Comparison of ENCODE assay signal across 12 mouse cellular contexts in the genomic region with DNA sequence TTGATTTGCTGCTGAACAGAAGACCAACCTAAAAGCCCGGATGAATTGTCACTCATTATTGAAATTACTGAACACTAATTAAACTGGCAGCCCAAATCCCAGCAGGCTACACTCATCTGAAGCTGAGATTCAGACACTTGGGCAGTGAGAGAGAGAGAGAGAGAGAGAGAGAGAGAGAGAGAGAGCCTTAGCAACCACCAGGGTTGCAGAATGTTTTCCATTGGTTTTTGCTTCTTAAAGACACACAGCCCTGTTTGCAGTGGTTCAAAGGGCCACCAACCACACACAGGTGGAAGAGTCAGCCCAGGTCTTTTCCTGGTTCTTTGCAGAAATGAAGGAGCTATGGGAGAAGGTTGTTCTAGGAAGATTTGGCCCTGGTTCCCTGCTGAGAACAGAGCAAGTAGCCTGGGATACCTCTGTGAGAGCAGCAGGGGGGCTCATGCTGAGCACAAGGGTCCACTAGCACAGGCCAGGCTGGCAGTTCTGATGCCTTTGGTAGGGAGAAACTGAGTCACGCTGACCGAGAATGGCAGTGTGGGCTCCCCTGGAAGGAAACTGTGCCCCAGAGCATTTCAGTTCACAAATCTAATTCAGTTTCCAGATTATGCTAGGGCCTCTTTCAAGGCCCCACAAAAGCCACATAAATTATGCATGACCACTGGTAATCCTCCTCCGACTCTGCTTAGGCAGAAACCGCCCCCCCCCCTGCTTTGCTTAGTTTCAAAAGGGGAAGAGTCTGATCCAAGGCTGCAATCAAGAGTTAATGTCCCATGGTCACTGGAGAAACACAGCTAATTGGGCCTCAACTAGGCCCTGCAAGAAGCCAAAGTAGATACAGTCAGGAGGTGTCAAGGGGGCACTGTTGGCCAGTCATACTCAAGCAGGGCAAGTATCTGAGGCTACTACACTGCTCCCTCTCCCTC.
DNase-seq lines count a peak whose midpoint lies in the region; ATAC-seq and TF ChIP-seq lines count a peak whose summit lies in the region.
"Had no signal": no experiment of that assay in that cellular context is flagged by ENCODE, and none has a peak within 500 bp of the region (broad histone marks: within the 10 kb centered on the region; RNA-seq: fewer than 3 reads in every experiment).

No protein-coding gene starts in this region.

- intact Hi-C loops in left cerebral cortex, postnatal 36 days (cut with DNase I), result no loop called here
- intact Hi-C loops in left cerebral cortex, postnatal 4 days (cut with DNase I), result no loop called here

- H3K27ac ChIP-seq in forebrain, postnatal 0 days (ENCODE audit: low read depth, low read length), result peak overlapping the region; percentile 22; the same call in 1 of the 2 replicates
- peak overlapping the region; percentile 88 for H3K27ac ChIP-seq in midbrain, embryonic 10.5 days (replicated peaks)
- H3K27ac ChIP-seq in liver, embryonic 12.5 days, result no peak overlapping the region
- H3K27ac ChIP-seq: heart, embryonic 15.5 days had no signal

- no peak overlapping the region for H3K4me2 ChIP-seq in forebrain, postnatal 0 days (ENCODE audit: low read depth)
- no peak overlapping the region for H3K4me2 ChIP-seq in liver, embryonic 12.5 days
- H3K4me2 ChIP-seq: heart, embryonic 15.5 days had no signal

- peak; percentile 62 for ATAC-seq in forebrain, postnatal 0 days
- no peak for ATAC-seq in liver, embryonic 12.5 days

- peak; percentile 2 for DNase-seq in left cerebral cortex, adult 11 months (ENCODE audit: low spot score)
- no peak for DNase-seq in left cerebral cortex, postnatal 36 days (ENCODE audit: low spot score in 2 of 2)
- DNase-seq in forebrain, postnatal 0 days, result peak; percentile 35
- peak; percentile 83 for DNase-seq in midbrain, embryonic 10.5 days (ENCODE audit: low spot score)
- no peak for DNase-seq in ovary, postnatal 14 days (ENCODE audit: low spot score)
- no peak for DNase-seq in adipocyte (ENCODE audit: low spot score)
- no peak for DNase-seq in left cerebral cortex, postnatal 4 days
- DNase-seq: cerebellum, postnatal 14 days; kidney, postnatal 14 days; lung, postnatal 10 days had no signal

- H3K9me3 ChIP-seq in forebrain, postnatal 0 days (ENCODE audit: low read length), result no peaks in the 10 kb centered on the region
- H3K9me3 ChIP-seq in midbrain, embryonic 10.5 days (replicated peaks), result no peaks in the 10 kb centered on the region
- H3K9me3 ChIP-seq in liver, embryonic 12.5 days (replicated peaks), result no peaks in the 10 kb centered on the region
- H3K9me3 ChIP-seq: heart, embryonic 15.5 days had no signal

- no peak overlapping the region for H3K4me3 ChIP-seq in forebrain, postnatal 0 days (ENCODE audit: low read depth, low read length)
- H3K4me3 ChIP-seq in midbrain, embryonic 10.5 days, result peak overlapping the region; percentile 23; the same call in 1 of the 2 replicates
- H3K4me3 ChIP-seq in liver, embryonic 12.5 days, result no peak overlapping the region
- H3K4me3 ChIP-seq: heart, embryonic 15.5 days had no signal

- WGBS in forebrain, postnatal 0 days, result 11% methylated on average over 5 of the region's 5 CpGs
- WGBS in midbrain, embryonic 10.5 days, result 15% methylated on average over 5 of the region's 5 CpGs
- 40% methylated on average over 5 of the region's 5 CpGs for WGBS in liver, embryonic 12.5 days (ENCODE audit: insufficient replicate concordance)

- H3K4me1 ChIP-seq in forebrain, postnatal 0 days (ENCODE audit: insufficient read depth), result peaks cover 7% of the 10 kb centered on the region; the same call in 1 of the 2 replicates
- H3K4me1 ChIP-seq in midbrain, embryonic 10.5 days, result peaks cover 38% of the 10 kb centered on the region
- H3K4me1 ChIP-seq in liver, embryonic 12.5 days, result no peaks in the 10 kb centered on the region

- no peaks in the 10 kb centered on the region; the same call in none of the 2 replicates for H3K27me3 ChIP-seq in forebrain, postnatal 0 days (ENCODE audit: insufficient read depth, low read length)
- H3K27me3 ChIP-seq in midbrain, embryonic 10.5 days (ENCODE audit: low read depth, poor library complexity, severe bottlenecking), result peaks cover 21% of the 10 kb centered on the region
- no peaks in the 10 kb centered on the region for H3K27me3 ChIP-seq in liver, embryonic 12.5 days (replicated peaks)

- no peak overlapping the region for H3K9ac ChIP-seq in forebrain, postnatal 0 days
- H3K9ac ChIP-seq in liver, embryonic 12.5 days, result no peak overlapping the region
- H3K9ac ChIP-seq: heart, embryonic 15.5 days had no signal

- no peak for TF ChIP-seq CTCF in forebrain, postnatal 0 days (IDR thresholded peaks at IDR 0.05; ENCODE audit: low read depth)

- no peaks in the 10 kb centered on the region for H3K36me3 ChIP-seq in forebrain, postnatal 0 days (ENCODE audit: insufficient read depth)
- no peaks in the 10 kb centered on the region for H3K36me3 ChIP-seq in midbrain, embryonic 10.5 days
- H3K36me3 ChIP-seq in liver, embryonic 12.5 days, result no peaks in the 10 kb centered on the region
- H3K36me3 ChIP-seq: heart, embryonic 15.5 days had no signal

Comparison
In these comparisons a context has a peak if more than half of its experiments do, and no peak if none do; other contexts are left out.
1. DNase-seq: peak in left cerebral cortex, adult 11 months (single experiment), forebrain, postnatal 0 days (single experiment) and midbrain, embryonic 10.5 days (single experiment); none in left cerebral cortex, postnatal 36 days (0 of 2), ovary, postnatal 14 days (single experiment), adipocyte (single experiment) and left cerebral cortex, postnatal 4 days (single experiment).